Mouse (Mus musculus): Measurements from ENCODE around the gene Slc30a2.
A peak's percentile ranks its signal among the peaks of the same experiment; 100 is the strongest.
"Not testable (repeated sequence)": the region's sequence is repeated elsewhere in the genome, so short reads cannot be mapped to it uniquely, and the experiment has no call there.

Gene Slc30a2

DNA sequence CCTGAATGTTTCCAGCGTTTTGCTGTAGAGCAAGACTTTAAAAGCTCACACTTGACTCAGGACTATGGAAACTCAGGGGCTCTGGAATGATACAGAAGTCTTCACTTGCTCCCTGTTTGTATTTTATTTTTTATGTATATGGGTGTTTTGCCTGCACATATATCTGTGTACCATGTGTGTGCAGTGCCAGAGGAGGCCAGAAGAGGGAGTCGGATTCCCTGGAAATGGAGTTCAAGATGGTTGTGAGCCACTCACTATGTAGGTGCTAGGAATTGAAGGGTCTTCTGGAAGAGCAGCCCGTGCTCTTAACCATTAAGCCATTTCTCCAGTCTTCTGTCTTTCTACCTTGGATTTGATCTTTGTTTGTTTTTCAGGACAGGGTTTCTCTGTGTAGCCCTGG is 21.5 kb upstream of the Slc30a2 start:
- no peak for DNase-seq

DNA sequence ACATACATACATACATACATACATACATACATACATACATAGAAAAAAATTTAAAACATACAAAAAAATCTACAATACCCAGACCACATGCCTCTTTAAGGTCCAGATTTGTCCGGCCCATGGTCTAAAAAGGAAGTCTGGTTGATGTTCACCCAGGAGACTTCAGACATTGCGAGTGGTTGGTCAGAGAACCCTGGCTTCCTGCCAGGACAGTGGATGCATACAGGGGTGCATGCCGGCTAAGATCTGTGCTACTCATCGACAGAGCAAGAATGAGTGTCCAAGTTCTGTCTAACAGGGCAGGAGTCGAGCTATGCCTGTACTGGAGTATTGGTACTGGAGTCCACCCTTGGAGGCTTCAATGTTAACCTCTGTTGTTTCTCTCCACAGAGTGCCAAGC is 18.3 kb upstream of the Slc30a2 start:
- no peak for DNase-seq

DNA sequence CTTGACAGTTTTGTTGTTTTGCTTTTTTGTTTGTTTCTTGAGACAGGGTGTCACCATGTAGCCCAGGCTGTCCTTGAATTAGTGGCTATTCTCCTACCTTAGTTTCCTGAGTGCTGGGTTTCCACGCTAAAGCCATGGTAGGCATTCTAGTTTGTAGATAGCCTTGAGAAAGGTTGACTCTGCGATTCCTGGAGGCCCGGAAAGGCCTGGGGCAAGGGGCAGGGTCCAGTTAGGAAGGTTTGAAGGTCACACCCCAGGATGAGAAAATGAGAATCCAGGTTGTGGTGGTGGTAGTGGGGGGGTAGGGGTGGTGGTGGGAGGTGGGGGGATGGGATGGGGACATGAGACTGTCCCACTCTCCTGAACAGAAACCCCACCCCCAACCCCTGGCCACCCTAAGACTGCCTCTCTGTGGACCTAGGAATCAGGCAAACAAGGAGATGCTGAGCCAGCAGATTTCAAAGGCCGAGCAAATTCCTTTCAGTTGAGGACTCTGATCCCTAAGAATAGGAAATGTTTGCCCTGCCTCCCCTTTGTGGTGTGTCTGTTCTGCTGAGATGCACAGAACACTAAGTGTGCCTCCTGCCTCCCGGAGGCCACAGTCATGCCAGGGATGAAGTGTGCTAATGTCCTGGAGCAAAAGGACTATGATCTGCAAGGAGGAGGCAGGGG is 16.0 kb upstream of the Slc30a2 start:
- no peak for DNase-seq

DNA sequence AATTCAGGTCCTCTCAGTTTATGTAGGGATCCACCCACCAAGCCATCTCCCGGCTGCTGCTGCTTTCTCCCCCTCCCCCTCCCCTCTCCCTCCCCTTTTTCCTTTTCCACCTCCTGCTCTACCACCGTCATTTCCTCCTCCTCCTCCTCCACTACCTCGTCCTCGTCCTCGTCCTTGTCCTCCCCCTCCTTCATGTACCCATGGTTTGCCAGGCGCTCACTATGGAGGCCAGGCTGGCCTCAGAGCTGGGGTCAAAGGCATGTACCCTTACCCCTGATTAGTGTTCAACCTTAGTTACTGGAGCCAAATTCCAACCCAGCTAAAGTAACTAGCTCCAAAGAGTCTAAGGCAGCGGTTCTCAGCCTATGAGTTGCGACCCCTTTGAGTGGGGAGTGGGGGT is 14.8 kb upstream of the Slc30a2 start:
- no peak for DNase-seq

DNA sequence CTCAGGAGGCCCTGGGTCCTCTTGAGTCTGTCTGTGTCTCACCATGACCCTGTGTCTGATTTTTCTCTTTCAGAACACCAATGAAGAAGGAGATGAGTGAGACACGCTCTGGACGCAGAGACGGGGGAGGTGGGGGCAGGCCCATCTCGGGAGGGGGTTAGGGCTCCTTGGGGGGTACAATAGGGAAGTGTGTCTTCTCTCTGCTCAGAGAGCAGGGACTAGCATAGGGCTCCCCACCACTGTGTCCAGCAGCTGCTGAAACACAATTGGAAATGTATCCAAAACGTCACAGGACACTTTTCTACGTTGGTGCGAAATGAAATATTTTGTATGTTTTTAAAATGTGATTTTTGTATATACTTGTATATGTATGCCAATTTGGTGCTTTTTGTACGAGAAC is 14.1 kb upstream of the Slc30a2 start:
- no peak for DNase-seq

DNA sequence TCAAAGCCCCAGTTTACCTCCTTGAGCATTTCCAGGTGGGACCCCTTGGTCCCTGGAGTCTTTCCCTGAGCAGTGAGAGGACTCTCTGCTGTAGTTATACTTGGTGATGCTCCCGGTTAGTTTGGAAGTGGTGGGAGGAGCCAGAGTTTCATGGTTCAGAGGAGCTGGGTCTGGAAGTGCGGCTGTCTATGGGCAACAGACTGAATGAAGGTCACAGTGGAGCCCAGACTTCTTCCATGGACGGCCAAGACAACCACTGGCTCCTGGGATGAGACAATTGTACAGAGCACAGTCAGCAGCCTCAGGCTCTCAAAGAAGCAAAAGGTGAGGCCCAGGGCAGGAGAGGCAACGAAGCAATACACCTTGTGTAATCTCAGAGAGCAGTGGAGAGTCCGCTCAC is 12.7 kb upstream of the Slc30a2 start:
- no peak for DNase-seq

DNA sequence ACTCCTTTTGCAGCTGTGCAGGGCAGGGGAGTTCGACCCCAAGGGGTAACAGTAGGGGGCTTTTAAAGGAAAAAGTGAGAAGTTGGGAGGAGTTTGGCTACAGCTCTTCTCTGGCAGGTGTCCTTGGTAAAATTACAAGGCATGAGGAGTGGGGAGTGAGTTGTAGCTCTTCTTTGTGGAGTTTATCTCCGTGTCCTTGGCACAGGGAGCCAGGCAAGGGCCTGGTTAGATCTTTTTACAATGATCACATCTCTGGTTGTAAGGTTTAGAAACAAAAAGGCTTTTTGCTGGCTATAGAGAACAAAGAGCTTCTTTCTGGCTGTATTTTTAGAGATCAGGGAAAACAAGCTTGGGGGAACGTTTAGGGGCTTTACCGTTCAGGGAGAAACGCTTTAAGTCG is 1.8 kb upstream of the Slc30a2 start:
- not testable (repeated sequence) for DNase-seq

DNA sequence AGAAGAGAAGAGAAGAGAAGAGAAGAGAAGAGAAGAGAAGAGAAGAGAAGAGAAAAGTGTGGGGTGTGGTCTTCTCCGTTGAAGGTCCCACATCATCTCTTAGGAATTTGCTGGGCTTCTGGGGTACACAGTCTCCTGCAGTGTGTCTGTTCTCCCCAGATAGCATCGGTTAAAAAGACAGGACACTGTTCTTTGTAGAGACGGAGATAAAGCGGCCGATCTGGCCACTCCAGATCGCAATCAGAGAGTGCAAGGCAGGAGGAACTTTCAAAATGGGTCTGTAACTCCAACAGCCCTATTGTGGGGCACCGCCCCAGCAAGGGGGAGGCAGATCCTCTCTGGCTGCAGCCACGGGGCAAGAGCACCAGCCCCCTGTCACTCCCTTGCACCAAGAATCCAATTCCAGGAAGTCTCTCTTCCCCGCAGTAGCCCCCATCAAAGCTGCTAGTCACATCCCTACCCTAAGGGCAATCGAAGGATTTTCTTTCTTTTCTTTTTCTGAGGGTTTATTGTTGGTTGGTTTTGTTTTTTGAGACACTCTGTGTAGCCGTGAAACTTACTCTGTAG is 685 bp upstream of the Slc30a2 start:
- DNase-seq, result no peak

DNA sequence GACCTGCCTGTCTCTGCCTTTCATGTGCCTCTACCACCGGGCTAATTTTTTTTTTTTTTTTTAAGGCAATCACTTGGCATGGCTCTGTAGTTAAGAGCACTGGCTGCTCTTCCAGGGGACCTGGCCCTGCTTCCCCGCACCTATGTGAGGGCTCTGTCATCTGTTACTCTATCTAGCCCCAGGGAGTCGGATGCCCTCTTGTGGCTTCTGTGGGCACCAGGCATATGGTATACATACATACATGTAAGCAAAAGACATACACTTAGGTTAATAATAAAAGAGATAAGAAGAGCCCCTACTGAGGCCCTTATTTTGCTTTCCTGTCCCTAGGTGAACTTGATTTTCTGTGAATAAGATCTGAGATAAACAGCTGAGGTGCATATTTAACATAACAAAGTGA is 1.6 kb downstream of the Slc30a2 start:
- no peak for DNase-seq

DNA sequence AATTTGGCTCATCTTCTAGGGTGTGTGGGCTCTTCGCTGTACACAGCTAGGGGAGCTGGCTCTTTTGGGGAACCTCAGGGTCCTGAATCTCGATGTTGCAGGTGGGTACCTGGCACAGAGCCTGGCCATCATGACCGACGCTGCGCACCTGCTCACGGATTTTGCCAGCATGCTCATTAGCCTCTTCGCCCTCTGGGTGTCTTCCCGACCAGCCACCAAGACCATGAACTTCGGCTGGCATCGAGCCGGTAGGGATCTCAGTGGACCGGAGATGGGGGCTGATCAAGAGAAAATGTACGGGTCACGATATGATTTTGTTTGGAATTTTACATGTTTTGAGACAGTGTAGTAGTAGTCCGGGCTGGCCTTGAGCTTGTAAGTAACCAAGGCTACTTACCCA is 2.8 kb downstream of the Slc30a2 start:
- no peak for DNase-seq

DNA sequence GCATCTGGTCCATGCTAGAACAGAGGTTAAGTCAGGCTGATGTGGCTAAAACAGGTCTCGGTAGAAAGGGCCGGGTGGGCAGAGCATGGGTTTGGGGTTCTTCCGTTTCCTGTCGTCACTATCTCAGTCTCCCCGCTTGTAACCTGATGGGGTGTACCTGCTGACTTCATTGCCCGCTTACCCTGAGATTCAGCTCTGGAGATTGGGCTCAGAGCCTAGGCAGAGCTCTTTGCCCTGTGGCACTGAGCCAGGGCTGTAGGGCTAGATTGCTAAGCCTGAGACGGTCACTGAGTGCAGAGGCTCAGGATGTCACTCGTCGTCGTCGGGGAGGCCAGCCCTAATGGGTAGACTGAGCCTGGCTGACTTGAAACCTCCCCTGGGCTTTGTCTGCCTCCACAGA is 5.1 kb downstream of the Slc30a2 start:
- no peak for DNase-seq

DNA sequence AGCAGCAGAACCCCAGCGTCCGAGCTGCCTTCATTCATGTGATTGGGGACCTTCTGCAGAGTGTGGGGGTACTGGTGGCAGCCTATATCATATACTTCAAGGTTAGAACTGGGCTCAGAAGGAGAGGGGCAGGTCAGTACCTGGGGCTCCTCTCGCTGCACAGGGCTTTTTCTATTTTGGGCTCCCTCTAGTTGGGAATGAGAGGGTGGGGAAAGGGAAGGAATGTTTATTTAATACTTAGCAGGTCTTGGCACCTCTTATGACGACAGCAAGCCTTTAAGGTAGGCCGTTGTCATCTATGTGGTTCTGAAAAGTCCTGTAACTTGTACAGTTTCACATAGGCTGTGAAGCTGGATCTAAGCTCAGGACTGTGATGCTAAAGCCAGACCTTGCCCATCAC is 5.6 kb downstream of the Slc30a2 start:
- DNase-seq, result no peak

DNA sequence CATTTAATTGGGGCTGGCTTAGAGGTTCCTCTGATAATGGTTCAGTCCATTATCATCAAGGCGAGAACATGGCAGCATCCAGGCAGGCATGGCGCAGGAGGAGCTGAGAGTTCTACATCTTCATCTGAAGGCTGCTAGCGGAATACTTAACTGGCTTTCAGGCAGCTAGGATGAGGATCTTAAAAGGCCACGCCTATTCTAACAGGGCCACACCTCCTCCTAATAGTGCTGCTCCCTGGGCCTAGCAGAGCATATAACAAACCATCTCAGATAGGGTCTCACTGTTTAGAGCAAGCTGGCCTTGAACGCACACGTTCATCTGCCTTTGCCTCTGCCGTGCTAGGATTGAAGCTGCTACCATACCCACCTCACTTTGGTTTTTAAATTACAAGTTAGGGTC is 6.8 kb downstream of the Slc30a2 start:
- no peak for DNase-seq

DNA sequence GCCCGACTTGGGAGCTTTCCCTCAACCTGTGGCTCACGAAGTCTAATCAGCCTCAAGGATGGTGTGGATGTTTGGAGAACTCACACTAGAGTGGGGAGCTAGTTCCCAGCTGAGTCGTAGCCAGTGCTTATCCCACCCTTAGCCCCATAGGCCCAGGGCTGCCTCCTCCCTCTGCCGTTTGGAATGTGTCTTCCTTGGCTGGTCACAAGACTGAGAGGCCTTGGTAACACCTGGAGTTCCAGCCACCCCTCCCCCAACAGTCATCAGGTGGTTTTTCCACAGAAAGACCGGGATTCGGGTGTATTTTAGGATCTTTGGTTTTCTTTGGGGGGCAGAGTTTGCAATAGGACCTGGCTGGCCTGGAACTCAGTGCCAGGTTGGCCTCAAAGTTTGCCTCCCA is 7.7 kb downstream of the Slc30a2 start:
- DNase-seq, result no peak

DNA sequence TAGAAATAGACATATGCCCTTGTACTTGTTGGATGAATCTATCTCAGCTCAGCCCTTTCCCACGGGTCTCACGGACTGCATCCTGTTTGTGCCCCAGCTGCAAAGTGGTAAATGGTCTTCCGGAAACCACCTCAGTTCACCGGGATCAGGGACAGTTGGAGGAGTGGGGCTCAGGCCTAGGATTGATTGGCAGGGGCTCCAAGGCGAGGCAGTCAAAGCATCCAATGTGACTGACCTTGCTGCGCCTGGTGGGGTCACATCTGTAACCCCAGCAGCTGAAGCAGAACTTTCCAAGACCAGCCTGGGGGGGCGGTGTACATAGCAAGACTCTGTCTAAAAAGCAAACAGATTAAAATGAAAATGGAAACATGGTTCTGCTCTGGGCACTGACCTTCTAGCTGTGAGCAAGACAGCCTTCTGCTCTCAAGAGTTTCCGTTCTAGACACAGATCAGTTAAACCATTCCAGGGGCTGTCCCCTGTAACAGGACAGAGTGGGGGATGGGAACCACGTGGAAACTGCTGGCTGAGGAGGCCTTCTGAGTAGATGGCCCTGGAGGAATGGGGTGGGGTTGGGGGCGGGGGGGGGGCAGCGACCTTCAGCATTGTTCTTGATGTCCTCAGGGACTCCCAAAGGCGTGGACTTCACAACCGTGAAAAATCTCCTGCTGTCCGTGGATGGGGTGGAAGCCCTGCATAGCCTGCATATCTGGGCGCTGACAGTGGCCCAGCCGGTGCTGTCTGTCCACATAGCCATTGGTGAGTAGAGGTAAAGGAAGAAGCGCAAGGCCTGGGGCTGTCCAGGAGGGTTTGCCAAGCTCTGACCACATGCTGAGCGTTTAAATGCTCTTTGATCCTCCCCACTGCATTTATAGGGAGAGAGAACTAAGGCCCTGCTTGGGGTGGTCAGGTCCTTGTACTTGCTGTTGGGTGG is 8.6 kb downstream of the Slc30a2 start:
- peak; percentile 36 for DNase-seq

DNA sequence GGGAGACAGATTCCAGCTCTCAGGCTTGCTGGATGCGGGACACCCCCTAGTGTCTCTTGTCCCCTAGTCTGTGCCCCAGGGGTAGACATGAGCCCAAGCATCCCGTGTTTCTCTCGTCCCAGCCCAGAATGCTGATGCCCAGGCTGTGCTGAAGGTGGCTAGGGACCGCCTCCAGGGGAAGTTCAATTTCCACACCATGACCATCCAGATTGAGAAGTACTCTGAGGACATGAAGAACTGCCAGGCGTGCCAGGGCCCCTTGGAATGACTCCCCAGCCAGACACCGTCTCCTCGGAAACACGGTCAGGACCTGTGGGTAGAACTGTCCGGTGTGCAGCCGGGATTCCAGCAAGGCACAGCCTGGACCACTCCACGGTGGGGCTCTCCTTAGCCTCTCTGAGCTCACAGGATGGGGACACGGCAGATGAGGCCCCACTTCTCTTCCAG is 9.3 kb downstream of the Slc30a2 start:
- DNase-seq, result no peak

DNA sequence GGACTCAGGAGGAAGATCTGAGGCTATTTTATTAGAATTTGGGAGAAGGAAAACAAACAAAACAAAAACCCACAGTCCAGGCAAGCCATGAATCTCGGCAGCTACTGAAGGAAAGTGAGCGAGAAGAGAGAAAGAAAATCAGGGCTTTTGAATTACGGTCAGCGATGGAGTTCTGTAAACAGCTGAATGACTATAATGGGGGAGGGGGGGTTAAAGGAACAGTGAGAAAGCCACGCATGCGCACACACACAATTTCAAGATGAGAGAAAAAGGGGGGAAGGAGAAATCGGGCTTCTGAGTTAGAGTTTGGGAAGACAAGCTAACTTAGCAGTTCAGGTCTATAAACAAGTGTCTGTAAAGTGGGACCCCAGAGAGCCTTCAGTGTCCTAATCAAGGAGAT is 9.9 kb downstream of the Slc30a2 start:
- no peak for DNase-seq

DNA sequence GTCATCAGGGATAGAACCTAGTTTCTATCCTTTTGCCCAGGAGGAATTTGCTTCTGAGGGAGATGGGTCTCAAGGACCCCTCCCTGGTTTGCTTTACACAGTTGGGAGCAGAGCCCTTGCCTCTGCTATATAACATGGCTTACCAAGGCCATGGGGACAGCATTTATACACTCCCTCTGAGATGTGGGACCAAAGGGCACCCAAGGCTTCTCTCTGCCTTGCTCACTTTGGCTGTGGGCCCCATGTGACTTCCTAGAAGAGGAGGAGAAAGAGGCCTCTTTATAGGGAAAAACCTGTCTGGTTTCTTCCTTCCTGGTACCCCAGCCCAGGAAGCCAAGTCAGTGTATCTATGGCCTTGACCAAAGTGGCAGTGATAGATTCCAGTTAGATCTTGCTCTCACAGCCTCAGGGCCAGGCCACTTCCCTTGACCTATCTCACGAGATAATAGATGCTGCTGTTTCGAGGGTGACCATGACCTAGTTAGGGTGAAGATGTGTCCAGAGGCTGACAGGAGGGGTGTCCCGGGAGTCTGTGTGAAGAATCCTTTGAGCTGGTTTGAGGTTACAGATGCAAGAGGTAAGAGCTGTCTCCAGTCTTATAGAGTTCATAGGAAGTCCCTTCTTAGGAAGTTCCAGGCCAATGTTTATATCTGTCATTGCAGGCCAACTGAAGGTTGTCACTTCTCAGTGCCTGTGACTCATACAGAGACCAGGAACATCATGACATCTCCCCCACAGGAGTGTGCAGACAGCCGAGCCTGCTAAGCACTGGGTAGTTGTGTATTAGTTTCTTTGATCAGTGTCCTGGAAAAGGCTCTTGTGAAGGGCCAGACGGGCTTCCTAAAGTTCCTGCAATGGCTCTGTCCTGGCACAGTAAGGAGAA is 10.8 kb downstream of the Slc30a2 start:
- DNase-seq, result no peak

DNA sequence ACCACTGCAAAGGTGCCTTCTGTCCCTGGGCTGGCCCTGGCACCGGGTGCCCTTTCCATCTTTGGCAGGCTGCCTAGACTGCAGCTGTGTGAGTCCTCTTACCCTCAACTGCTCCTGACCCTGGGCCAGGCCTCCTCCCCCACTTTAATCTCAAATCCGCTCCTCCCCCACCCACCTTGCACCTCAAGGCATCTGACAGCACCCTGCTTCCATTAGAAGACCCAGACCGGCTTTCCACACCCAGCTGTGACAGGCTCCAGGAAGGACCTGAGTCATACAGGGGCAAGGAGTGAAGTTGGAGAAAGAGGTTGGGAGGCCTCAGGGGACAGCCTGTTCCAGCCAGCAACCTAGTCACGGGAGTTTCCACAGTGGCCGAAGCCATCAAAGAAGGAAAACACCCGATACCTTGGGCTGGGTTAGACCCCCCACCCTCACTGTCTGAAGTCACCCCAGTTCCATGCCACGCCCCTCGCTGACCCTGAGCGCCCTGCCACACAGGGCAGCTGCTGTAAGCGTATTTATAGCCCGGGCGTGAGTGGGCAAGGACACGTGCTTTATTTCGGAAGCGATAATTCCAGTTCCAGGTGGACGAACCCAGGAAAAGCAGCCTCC is 13.0 kb downstream of the Slc30a2 start:
- DNase-seq, result peak; percentile 67

DNA sequence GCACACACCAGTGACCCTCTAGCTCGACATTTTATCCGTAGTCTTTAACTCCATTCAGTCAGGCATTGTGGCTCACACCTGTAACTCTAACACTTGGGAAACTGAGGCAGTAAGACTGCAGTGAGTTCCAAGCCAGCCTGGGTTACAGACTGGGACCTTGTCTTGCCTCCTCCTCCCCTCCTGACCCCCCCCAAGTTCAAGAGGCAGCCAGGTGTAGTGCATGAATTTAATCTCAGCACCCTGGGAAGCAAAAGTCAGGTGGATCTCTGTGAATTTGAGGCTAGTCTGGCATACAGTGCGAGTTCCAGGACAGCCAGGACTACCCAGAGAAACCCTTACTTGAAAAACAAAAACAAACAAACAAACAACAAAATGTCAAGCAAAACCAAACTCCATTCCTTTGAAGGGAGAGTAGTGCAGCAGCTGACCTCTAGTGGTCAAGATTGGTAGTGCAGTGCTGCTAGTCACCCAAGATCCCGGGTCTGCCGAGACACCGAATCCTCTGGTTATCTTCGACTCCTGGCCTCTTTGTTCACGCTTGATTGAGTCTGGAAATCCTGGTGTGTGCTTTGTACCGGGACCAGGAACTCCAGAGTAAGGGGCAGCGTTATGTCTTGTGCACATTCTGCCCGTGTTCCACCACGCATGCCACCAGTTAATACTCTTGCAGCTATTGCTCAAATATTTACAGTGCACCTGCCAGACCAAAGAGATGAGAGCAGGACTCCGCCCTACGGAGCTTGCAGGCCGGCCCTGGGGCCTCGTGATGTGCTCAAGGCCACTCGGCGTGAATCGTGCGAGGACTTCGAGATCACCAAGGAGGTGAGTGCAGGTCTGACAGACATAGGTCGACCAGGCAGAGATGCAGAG is 13.8 kb downstream of the Slc30a2 start:
- DNase-seq, result peak; percentile 82

DNA sequence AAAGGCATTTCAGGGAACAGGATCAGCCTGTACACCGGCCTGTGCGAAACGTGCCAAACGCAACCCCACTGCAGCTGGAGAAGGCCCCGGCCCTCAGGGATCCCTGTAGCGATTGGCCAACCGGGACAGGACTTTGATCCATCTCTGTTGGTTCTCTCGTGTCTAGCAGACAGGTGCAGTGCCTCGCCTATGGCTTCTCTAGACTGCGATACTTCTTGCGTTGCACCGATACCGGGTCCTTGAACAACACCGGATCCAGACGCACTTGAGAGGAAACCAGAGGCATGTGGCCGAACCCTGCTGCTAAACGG is 14.4 kb downstream of the Slc30a2 start:
- DNase-seq, result no peak

DNA sequence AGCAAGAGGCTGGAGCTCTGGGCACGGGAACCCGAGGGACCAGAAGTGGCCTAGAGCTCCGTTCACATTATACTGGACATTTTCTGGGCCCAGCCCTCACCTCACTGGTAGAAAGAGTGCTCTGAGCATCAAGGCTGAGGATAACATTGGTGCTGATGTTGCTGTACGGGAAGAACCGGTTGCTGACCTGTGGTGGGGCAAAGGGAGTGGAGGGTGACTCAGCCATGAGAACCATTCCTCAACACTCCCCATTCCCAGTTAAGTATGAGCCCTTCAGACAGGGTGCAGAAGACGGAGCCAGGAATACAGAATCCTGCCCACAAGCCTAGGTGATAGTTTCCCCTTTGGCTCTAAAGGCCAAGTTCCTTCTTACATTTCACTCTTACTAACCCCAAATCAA is 16.7 kb downstream of the Slc30a2 start:
- no peak for DNase-seq
